Mouse (Mus musculus): ENCODE data around the gene Rnase9. TPM values are rescaled to one million over a fixed set of nuclear protein-coding genes. Genes with fewer than 3 reads are reported as not detected.

The Rnase9 gene
- polyA plus RNA-seq (2012; rRNA removed; ENCODE audit: low replicate concordance): not detected in 2 replicates

DNA sequence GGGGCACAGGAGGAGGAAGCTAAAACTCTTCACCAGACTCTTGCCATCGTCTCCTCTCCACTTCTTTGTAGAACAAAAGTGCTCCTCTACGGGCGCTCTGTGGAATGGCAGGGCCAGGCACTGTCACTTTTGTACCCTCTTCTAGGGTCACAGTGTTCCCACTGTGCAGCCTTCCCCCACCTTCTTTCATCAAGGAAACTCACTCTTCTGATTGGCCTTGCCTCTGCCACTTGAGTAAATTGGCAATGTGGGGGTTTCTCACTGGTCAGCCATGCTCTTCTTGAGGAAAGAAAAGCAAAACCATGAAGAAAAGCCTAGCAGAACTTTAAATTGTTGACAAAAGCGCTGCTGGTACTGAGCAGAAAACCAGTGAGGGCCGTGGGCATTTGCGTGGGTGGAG lies at the start of gene Rnase9:
Rnase9 (minus strand) TSS at position 101 of the 400 bp plus-strand sequence.

DNA sequence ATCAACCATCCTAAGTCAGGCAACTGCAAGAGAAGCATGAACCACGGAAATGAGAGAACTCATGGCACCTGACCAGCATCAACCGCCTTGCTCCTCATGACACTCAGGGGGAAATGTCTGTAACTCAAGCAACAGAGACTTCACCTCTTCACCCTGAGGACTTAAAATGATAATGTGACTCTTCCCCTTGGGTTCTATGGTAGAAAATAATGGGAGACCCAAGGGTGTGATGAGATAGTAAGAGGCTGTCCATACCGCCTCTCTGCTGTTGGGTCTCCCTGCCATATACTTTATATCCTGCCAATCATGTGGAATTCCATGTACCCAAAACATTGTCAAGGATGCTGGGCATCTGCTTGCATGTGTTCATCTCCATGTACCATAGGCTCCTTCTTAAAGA lies 32.7 kb upstream of the Rnase9 start, which contains the start of gene Olfr750:
Olfr750 (minus strand) TSS at position 101 of the 400 bp plus-strand sequence.

DNA sequence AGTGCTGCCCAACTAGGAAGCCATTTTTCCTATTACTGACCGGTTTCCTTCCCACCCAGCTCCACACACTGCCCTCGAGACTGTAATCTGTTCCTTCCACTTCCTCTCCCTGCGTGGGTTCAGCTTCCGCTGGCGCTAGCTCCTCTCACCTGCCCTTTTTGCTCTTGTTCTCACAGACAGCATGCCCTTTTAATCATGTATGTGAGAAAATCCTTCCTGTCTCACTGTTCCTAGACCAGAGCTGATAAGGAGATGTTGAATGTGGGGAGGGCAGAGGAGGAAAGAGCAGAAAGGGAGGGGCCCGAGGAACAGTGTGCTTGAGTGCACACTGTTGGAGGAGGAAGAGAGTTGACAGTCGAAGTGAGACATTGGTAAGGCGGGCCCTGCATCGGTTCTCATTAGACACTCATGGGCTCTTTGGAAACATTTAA lies 15.7 kb upstream of the Rnase9 start, which contains the start of gene Rnase12:
Rnase12 (minus strand) TSS at position 261 of the 431 bp plus-strand sequence.

GRCm38 (mm10) chr14:51050063-51050462 lies 8.4 kb upstream of the Rnase9 start, which contains the start of gene Rnase11:
TSS of gene Rnase11 (minus strand) at chr14:51050163.

GRCm38 (mm10) chr14:51007152-51007801 lies 34.4 kb downstream of the Rnase9 start, which contains the start of gene Rnase10:
TSS of gene Rnase10 (plus strand) at chr14:51007751.

Other genes with a start within 250 kb of the Rnase9 start
- not detected in 2 replicates for gene Ccnb1ip1, start 234.1 kb downstream of the Rnase9 start, polyA plus RNA-seq (2012; rRNA removed; ENCODE audit: low replicate concordance)
- 13.0 and 34.5 TPM in 2 replicates for gene Parp2, start 234.0 kb downstream of the Rnase9 start, polyA plus RNA-seq (2012; rRNA removed; ENCODE audit: low replicate concordance)
- gene Tep1, start 171.3 kb downstream of the Rnase9 start, polyA plus RNA-seq (2012; rRNA removed; ENCODE audit: low replicate concordance): 42.0 and 46.3 TPM in 2 replicates
- gene Klhl33, start 144.4 kb downstream of the Rnase9 start, polyA plus RNA-seq (2012; rRNA removed; ENCODE audit: low replicate concordance): 2.2 and 24.0 TPM in 2 replicates
- 91.2 and 179 TPM in 2 replicates for gene Osgep, start 117.0 kb downstream of the Rnase9 start, polyA plus RNA-seq (2012; rRNA removed; ENCODE audit: low replicate concordance)
- 32.1 and 70.1 TPM in 2 replicates for gene Apex1, start 116.9 kb downstream of the Rnase9 start, polyA plus RNA-seq (2012; rRNA removed; ENCODE audit: low replicate concordance)
- gene Pip4p1, start 111.0 kb downstream of the Rnase9 start, polyA plus RNA-seq (2012; rRNA removed; ENCODE audit: low replicate concordance): 100 and 139 TPM in 2 replicates
- gene Pnp, start 110.8 kb downstream of the Rnase9 start, polyA plus RNA-seq (2012; rRNA removed; ENCODE audit: low replicate concordance): 32.2 and 73.1 TPM in 2 replicates
- 13.4 and 26.9 TPM in 2 replicates for gene Gm49342, start 97.4 kb downstream of the Rnase9 start, polyA plus RNA-seq (2012; rRNA removed; ENCODE audit: low replicate concordance)
- gene Pnp2, start 85.9 kb downstream of the Rnase9 start, polyA plus RNA-seq (2012; rRNA removed; ENCODE audit: low replicate concordance): 1.5 and 3.5 TPM in 2 replicates
- 0.38 and 0.83 TPM in 2 replicates for gene Rnase10, start 34.1 kb downstream of the Rnase9 start, polyA plus RNA-seq (2012; rRNA removed; ENCODE audit: low replicate concordance)
- gene Rnase11, start 8.3 kb upstream of the Rnase9 start, polyA plus RNA-seq (2012; rRNA removed; ENCODE audit: low replicate concordance): not detected in 2 replicates
- not detected in 2 replicates for gene Rnase12, start 15.8 kb upstream of the Rnase9 start, polyA plus RNA-seq (2012; rRNA removed; ENCODE audit: low replicate concordance)
- not detected in 2 replicates for gene Olfr750, start 32.6 kb upstream of the Rnase9 start, polyA plus RNA-seq (2012; rRNA removed; ENCODE audit: low replicate concordance)
- 251 and 590 TPM in 2 replicates for gene Rnase4, start 49.2 kb upstream of the Rnase9 start, polyA plus RNA-seq (2012; rRNA removed; ENCODE audit: low replicate concordance)
- gene Ang, start 49.3 kb upstream of the Rnase9 start, polyA plus RNA-seq (2012; rRNA removed; ENCODE audit: low replicate concordance): 13.7 and 30.3 TPM in 2 replicates
- not detected in 2 replicates for gene Eddm3b, start 72.6 kb upstream of the Rnase9 start, polyA plus RNA-seq (2012; rRNA removed; ENCODE audit: low replicate concordance)
- 32.8 and 44.9 TPM in 2 replicates for gene Rnase6, start 82.0 kb upstream of the Rnase9 start, polyA plus RNA-seq (2012; rRNA removed; ENCODE audit: low replicate concordance)
- 0.23 and 1.6 TPM in 2 replicates for gene Rnase1, start 104.9 kb upstream of the Rnase9 start, polyA plus RNA-seq (2012; rRNA removed; ENCODE audit: low replicate concordance)
- gene Rnase2b, start 120.4 kb upstream of the Rnase9 start, polyA plus RNA-seq (2012; rRNA removed; ENCODE audit: low replicate concordance): 1.9 TPM in 1 of 2 replicates, not detected in the other
- gene Ang2, start 157.3 kb upstream of the Rnase9 start, polyA plus RNA-seq (2012; rRNA removed; ENCODE audit: low replicate concordance): not detected in 2 replicates
- not detected in 2 replicates for gene Ear14, start 161.5 kb upstream of the Rnase9 start, polyA plus RNA-seq (2012; rRNA removed; ENCODE audit: low replicate concordance)
- 0.20 TPM in 1 of 2 replicates, not detected in the other for gene Rnase2a, start 214.2 kb upstream of the Rnase9 start, polyA plus RNA-seq (2012; rRNA removed; ENCODE audit: low replicate concordance)